Mouse (Mus musculus): Measurements from ENCODE around the gene Grb2. TPM values are rescaled to one million over a fixed set of nuclear protein-coding genes. Genes with fewer than 3 reads are reported as not detected.

The Grb2 gene
- polyA plus RNA-seq, 3 experiments from 2014 or later, result 31.7 to 35.5 (median 33.8) TPM

DNA sequence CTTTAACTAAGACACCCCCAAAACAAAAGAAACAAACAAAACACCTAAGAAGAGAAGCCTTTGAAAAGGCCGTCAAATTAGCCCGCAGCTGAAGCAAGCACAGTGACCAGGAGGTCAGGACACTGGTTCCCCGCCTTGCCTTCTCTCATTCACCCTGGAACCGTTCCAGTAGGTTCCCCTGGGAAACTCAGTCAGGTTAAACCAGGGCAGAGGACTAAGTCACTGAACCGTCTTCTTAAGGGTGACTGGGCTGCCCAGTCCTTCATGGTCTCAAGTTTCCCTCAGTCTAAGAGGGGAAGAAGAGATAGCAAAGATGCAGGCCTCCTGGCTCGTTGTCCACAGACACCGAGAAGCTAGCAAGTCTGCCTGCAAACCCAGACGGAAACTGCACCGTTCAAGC, 82.5 kb downstream of the Grb2 start:
- no peak for ATAC-seq

DNA sequence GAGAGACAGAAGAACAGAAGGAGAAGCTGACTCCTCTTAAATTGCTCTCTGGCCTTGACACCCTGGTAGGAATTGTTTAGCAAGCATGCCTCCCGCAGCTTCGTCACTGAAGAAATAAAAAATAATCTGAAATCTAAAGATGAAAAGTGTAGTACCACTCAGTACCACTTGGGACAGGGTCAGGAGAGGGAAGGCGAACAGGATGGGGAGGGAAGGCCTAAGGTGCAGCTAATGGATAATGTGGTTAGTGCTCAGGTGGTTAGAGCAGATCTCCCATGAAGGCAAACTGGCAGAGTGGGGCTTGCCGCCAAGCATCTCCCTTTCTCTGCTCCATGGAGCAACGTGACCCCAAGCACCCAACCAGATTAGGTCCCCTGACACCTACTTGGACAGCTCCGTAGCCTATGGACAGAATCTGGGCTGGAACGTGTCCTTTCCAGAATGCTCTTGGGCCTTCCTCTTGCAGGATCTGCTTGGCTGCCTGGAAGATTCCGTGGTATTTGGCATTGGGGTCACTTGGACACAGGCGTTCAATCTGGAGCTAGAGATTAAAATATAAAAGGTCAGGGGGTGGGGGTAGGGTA, 84.8 kb downstream of the Grb2 start:
- no peak for ATAC-seq

DNA sequence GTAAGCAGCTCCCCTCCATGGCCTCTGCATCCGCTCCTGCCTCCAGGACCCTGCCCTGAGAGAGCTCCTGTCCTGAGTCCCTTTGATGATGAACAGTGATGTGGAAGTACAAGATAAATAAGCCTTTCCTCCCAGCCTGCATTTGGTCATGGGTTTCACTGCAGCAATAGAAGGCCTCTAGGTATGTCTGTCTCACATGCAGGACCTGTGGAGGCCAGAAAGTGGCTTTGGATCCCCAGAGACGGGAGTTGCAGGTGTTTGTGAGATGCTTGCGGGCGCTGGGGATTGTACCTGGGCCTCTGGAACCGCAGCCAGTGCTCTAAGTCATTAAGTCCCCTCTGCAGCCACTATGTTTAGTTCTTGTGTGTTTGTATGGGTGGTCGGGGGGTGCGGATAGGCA, 88.4 kb downstream of the Grb2 start:
- ATAC-seq, result no peak

DNA sequence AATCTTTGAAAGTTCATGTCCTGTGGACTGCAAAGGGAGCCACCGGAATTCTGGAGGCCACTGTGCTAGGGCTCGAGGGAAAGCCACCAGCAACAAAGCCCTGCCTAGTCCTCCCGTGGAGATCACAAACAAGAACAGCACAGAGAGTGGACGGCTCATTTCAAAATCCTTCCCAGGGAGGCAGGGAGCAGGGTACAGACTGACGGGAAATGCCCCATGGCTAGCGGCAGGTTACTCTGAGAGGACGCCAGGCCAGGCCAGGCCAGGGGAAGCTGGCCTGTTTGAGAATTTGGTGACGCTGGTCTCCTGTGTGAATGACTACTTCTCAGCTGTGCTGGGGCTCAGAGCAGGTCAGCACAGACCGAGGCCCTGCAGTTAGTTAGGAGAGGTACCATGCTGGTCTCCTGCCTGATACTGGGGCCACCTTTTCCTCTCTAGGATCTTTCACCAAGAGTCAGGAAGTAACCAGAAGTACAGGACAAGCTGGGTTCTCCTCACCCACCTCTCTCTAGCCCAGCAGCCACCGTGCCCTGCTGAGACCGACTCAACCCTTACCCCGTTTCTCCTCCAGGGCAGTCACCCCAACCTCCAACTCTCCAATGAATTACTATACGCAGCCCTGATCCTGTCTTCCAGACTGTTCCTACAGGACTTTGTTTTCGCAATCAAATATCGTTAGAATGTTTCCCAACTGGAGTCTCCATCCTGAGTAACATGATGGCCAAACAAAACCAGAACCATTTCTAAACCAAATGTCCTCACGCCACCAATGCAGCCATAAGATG, 89.5 kb downstream of the Grb2 start:
- ATAC-seq, result no peak

DNA sequence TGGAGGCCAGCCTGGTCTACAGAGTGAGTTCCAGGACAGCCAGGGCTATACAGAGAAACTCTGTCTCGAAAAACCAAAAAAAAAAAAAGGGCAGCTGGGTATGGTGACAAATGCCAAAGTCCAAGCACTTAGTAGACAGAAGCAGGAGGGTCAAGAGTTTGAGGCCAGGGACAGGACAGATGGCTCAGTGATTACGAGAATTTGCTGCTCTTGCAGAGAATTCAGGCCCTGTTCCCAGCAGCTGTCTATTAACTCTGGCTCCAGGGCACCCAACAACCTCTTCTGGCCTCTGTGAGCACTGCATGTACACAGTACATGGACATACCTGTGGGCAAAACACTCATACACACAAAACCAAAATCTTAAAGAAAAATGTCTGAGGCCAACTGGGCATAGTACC, 90.4 kb downstream of the Grb2 start:
- no peak for ATAC-seq

DNA sequence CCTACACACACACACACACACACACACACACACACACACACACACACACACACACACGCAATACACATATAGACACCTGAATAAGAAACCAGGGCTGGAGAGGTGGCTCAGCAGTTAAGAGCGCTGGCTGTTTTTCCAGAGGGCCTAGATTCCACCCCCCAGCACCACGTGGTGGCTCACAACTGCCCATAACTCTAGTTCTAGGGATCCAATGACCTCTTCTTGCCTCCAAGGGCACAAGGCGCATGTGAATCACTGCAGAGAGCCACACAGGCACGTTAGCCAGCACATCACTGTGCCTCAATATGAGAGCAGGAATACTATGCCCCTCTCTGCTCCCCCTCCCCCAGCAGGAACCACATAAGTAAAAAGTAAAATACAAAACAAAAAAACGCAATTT, 91.5 kb downstream of the Grb2 start:
- ATAC-seq, result no peak

DNA sequence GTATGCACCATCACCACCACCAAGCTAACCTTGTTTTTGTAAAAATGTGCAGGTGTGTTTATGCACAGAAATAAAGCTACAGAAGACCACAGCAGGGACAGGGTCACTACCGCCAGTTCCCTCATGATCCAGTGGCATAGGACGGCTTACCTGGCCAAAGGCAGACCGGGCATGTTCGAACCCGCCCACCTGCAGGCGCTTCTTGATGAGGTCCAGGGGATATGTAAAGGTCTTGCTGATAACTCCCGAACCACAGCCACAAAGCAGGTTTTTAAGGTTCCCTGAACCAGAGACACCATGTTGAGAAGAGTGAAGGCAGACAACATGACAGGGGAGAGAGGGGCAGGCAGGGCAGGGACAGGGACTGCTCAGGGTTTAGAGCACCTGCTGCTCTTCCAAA, 92.0 kb downstream of the Grb2 start:
- ATAC-seq, result no peak

DNA sequence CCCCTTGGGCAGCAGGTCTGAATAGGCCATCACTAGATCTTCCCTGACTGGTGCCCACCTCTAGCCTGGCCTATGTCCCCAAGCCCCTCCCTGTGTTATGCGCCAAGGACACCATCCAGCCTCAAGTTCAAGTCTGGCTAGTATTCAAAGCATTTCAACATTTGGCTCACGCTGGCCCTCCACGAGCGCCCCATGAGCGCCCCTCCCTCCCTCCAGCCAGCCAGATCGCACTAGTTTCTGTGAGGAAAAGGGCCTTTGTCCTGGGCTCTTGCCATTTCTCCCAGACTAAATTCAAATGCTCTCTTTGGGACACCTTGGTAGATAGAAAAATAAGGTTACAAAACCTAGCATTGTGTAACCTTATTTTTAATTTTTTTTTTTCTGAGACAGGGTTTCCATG, 92.5 kb downstream of the Grb2 start:
- no peak for ATAC-seq

DNA sequence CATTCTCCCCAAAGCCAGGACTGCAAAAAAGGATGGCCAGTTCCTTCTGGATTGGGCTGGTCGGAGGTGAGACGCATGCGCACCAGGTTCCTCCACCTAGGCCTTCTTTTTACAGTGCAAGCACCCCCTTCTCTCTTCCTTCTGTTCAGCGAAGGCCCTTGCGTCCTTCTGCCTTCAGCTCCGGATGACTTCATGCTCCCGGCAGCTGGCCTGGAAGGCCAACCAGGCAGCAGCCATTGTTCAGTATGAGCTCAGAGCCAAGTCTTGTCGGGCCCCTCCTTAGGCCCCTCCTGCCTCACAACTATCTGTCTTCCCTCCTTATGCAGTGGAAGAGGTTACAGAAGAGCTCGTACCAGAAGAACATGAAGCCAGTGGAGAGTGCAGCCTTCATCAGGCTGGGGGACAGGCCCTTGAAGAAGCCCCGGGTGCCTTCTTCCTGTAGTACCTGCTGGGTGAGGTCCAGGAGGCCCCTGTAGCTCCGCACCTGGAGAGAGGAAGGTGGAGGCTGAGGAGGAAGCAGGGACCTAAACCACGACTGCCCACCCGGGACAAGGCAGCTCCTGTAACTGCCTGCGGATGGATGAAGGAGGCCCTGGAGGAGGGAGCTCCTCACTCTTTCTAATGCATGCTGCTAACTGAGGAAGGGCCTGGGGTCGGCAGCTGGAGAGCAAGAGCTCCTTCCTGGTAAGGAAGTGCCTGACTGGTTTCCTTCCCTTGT, 93.1 kb downstream of the Grb2 start:
- no peak for ATAC-seq

DNA sequence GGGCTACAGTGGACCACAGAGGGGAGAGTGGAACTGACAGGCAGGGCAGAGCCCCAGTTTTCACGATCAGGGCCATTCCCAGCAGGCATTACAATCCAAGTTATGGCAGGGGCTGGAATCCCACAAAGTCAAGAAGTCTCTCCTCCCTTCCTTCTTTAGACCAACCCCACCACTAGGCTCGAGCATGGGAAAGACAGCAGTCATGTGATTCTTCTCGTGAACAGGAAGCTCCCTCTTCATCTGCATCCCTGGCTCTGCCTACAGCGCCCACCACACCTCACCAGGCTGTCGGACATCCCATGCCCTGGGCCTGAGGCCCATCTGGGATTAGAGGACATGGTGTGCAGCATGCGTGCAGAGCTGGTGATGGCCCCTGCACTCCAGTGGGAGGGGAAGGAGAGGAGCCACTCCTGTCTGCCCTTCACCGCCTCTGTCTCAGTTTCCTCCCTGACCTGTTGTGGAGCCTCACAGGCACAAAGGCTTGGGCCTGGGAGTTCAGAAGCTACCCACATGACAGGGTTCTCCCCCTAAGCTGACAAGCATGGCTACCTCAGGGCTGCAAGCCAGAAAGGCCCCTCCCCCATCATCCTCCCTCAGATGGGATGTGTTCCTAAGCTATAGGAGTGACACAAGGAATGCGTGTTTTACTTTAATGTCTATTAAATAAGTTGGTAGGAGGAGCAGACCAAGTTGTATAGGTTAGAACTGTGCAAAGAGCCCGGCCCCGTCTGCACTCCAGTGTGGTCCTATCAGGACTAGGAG, 93.9 kb downstream of the Grb2 start:
- ATAC-seq, result no peak

DNA sequence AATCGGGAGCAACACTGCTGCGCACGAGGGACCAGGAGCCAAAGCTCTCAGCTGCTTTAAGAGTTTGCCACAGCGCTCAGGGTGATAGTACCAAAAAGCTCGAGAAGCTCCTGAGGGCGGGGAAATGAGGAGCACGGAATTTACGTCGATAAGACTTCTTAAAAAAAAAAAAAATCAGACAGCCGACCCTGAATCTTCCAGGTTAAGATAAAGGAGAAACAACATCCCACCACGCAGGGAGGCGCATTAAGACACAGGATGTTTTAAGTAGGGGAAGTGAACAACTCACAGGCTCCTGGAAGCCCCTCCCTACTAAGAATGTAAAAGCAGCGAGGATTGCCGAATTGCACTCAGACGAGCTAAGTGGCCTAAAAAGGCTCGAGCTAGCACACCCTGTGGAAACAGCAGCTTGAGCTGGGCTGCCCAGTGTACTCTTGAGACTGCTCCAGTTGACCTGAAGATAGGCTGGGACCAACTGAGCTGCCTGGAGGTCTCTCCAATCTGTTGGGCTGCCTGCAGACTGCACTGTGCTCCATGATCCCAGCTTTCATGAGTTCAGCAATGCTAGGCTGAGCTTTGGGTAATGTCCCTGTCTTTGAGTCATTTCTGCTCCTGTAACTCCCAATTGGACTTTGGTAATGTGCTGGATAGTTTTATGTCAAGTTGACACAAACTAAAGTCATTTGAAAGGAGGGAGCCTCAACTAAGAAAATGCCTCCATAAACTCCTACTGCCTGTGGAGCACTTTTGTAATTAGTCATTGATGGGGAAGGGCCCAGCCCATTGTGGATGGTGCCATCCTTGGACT, 95.1 kb downstream of the Grb2 start:
- peak; percentile 62 for ATAC-seq

DNA sequence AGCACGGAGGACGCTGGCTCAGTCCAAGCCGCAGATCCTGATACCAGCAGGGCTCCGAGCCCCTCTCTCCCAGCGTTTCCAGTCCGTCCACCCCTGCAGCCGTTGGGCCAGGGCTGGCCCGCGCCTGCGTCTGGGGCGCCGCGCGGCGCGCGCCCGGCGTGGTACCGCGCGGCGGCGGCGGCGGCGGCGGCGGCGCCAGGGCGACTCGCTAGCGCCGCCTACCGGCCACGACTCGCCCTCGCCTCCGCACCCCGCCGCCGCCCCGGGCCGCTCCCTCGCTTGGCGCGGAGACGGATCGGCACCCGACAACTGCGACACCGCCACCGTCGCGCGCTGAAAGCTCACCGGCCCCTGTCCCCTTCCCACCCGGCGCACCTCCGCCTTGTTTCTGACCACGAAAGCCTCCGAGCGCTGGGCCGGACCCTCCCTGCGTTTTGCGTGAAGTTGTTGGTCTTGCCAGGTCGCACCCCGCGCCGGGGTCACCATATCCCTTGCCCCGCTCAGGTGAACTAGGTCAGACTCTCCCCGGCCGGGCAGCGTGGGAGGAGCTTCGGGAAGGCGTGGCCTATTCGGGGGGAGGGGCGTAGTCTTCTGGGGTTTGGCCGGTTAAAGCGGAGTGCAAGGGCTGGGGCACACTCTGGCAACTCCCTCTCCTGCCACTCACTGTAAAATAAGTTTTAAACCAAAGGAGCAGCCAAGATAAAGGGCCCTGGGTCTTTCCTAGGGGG, 95.8 kb downstream of the Grb2 start, which contains the start of gene Mif4gd:
TSS of gene Mif4gd (minus strand) at position 560 of the 728 bp plus-strand sequence.
- ATAC-seq, result peak; percentile 79

DNA sequence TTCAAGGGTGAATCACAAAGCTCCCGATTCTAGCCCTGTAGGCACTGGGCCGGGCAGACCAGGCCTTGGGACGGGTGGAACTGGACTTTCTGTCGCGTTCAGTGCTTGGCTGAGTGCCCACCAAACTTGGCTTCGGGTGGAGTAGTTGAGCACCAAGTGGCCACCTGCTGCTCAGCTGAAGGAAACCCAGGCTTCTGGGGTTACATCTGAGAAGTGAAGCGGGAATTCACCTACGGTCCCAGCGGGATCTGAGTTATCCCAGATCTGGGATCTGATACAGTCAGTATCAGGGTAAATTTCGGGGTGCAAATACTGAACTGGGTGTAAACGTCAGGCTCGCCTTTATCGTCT, 96.4 kb downstream of the Grb2 start:
- no peak for ATAC-seq

DNA sequence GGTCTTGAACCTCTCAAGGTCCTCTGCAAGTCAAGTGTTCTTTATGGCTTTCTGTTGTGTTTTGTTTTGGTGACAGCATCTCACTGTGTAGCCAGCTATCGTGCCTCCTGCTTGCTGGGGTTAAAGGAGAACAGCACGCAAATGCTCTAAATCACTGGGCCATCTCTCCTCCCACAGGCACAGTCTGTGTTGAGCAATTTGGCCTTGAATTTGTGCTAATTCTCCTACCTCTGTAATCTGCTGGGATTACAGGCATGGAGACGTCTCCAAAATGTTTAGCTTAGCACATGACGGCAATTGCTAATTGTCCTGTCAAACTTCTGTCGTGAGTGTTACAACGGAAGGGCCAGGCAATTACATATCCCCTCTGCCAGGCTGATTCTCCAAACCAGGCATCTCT, 97.2 kb downstream of the Grb2 start:
- no peak for ATAC-seq

DNA sequence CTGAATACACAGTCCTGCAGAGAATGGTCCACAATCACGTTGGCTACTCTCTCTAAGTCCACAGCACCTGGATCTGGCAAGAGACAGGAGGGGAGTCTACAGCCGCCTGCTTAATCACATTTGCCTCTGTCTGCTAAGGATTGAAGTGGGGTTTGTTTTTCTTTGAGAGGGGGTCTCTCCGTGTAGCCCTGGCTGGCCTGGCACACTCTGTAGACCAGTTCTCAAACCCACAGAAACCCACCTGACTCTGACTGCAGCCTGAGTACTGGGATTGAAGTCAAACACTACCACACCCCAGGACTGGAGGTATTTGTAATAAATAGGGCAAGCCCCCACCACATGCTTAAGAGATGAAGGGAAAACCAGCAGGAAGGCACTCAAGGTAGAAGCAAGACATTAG, 98.8 kb downstream of the Grb2 start:
- no peak for ATAC-seq

DNA sequence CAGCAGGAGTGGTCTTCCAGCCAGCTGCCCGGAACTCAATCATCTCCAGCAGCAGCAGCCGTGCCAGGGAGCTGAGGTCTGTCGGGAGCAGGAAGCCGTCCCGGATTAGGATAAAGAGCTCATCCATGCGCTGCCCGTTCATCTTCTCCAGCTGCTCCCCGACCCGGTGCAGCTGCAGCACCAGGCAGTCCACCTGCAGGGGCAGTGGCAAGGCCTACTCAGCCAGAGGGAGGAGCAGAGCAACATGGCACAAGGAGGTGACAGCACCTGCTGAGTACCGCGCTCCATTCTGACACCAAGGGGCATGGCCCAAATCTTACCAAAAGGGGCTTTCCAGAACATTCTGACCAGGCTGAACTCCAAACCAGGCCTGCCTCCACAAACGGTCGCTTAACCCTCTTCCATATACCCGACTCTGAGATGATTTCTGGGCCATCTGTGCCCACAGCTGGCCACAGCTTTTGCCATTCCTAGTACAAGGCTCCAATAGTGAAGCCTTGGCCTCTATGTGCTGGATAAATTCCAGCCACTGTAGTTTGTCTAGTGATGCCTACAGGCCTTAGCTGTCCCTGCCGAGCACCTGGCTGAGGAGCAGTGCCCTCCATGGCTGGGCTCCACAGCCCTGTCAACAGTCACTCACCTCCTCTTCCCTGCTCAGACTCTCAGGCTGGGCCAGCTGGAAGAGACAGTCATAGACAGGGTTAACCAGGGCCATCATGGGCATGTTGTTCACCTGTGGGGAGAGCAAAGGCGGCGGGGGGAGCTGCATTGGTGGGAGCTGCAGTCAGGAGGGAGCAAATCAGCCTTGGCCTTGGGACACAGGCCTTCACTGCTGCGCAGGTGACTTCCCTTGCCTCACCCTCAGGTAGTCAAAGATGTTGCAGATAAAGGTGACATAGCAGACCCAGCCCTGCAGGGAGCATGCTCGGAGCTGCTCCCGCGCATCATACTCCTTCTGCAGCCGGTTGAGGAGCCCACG, 99.7 kb downstream of the Grb2 start:
- no peak for ATAC-seq

DNA sequence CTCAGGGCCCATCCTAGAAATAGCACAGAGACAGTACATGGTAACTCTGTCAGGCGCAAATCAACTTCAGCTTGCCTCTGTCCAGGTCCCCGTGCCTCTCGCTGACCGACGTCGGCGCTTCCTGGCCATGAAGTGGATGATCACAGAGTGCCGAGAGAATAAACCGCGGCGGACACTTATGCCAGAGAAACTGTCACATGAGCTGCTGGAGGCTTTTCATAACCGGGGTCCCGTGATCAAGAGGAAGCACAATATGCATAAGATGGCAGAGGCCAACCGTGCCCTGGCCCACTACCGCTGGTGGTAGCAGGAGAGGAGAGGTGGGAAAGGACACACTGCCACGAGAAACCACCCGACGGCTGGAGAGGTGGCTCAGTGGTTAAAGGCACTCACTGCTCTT, 101.7 kb downstream of the Grb2 start:
- no peak for ATAC-seq

DNA sequence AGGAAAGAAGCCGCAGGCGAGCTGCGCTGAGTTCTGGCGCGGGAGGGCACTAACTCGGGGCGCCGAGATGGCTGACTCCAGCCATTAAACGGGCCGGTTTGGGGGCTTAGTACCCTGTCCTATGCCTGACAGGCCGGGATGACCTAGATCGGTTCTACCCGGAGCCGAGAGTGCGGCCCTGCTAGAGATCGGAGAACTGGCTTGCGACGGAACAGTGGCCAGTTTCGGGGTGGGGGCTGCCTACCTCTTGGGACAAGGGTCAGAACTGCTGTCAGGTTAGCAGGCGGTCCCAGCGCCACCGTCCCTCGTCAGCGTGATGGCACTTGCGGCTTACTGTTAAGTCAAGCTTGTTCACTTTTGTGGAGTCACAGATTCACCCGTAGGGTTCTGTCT, 104.1 kb downstream of the Grb2 start:
- ATAC-seq, result no peak

DNA sequence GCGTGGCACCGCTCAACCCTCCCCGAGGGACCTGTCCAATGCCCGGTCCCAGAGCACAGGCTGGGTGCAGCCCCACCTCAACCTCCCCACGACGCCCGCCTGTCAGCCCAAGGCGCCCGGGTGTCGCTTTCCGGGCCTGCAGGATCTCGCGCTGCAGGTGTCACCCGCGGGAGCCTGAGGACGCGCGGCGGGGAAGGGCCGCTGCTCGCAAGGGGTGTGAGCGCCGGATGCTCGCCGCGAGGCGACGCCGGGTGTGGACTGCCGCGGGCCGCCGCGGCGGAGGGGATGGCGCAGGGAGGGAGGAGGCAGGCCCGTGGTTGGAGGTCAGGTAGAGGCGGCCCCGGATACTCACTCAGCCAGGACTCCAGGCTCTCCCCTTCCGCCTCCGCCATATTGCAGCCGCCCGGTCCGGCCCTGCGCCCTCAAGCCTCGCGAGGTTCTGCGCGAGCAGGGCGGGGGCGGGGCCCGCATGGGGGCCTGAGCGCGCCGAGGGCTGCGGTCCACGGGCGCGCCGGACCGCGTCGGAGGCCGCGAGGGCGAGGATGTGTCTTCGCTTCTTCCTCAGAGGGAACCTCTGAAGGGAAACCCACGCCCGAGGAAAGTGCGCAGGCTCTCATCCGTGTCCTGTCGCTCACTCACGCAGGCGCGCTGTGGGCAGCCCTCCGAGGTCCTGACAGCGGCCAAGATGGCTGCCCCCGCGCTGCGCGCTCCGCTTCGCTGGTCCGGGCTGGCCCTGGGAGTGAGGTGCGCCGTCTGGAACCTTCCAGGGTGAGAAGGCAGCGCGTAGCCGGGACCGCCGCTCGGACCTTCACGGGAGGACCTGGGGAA, 104.7 kb downstream of the Grb2 start, which contains the start of the genes Mrps7 and Gga3:
TSS of gene Mrps7 (plus strand) at position 450 of the 828 bp plus-strand sequence.
TSS of gene Gga3 (minus strand) at position 576 of the 828 bp plus-strand sequence.
- peak; percentile 91 for ATAC-seq
